Mouse (Mus musculus): ENCODE data around the gene Sel1l. TPM values are rescaled to one million over a fixed set of nuclear protein-coding genes. Genes with fewer than 3 reads are reported as not detected.

Gene Sel1l
- polyA plus RNA-seq, 2 experiments = 12.8 to 28.3 TPM

DNA sequence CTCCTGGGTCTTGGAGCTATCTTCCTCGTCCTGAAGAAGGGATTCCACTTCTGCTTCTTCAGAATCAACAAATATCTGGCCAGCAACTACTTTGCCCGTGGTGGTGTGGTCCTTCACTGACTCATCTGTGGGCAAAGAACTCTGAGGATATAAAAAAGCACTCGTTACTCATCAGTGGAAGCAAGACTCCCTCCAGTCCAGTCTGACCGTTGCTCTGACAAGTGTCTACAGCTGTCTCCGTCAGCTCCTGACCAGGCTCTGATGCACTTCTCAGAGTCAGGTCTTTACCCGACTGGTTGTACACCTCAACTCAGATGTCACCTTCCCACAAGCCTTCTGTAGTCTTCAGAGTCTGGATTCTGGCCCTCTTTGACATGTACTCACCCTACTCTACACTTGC, 7.2 kb downstream of the Sel1l start:
- Histone ChIP-seq H3K27me3 (ENCODE audit: control insufficient read depth, insufficient read depth, low read length) (no peaks in the 10 kb centered on the region), H3K4me1 (replicated peaks; ENCODE audit: control insufficient read depth in 2 of 2, insufficient read depth in 2 of 2, low read length in 1 of 2) (0 out of 4 replicates have a peak, but pooled peaks cover 0 to 2% of the 10 kb centered on the region in 2 experiments), H3K36me3 (replicated peaks; ENCODE audit: control insufficient read depth, insufficient read depth, low read depth) (peaks cover 36% of the 10 kb centered on the region), H3K27ac (no peak overlapping the region), H3K9ac (replicated peaks) (no peak overlapping the region), H3K4me2 (ENCODE audit: low read depth) (no peak overlapping the region), H3K9me3 (ENCODE audit: control insufficient read depth, low read length) (no peaks in the 10 kb centered on the region), H3K4me3 (ENCODE audit: insufficient read depth in 1 of 2, low read depth in 2 of 2, low read length in 2 of 2) (no peak overlapping the region)
- TF ChIP-seq CTCF (IDR thresholded peaks at IDR 0.05; ENCODE audit: low read depth) (no peak), EP300 (IDR thresholded peaks at IDR 0.05; ENCODE audit: low read depth) (no peak)
- ATAC-seq (ENCODE audit: insufficient read depth) (no peak), DNase-seq (ENCODE audit: low read depth in 3 of 3, low spot score in 3 of 3) (no peak)
- whole genome bisulfite sequencing (ENCODE audit: insufficient replicate concordance) = 73% methylated on average over 6 of the region's 6 CpGs

DNA sequence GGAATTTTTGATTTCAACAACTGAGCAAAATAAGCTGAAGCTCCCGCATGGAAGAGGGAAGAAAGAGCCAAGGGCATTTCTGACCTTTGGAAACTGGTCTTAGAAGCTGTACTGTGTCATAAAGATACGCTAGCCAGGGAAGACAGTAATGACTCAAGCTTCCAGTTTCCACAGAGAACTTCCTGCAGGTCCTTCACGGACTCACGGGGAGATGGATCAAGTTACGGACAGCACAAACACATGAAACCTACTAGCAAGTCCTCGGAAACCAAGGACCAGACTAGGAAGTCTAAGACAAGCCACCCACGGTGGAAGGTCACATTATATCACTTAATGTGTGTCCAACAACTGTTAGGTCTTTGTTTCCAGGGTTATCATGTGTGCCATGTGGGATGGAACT, 10.7 kb downstream of the Sel1l start:
- Histone ChIP-seq H3K9me3 (ENCODE audit: control insufficient read depth, low read length) (no peaks in the 10 kb centered on the region), H3K4me3 (ENCODE audit: insufficient read depth in 1 of 2, low read depth in 2 of 2, low read length in 2 of 2) (no peak overlapping the region), H3K27ac (no peak overlapping the region), H3K36me3 (replicated peaks; ENCODE audit: control insufficient read depth, insufficient read depth, low read depth) (peaks cover 51% of the 10 kb centered on the region), H3K9ac (replicated peaks) (no peak overlapping the region), H3K4me1 (replicated peaks; ENCODE audit: control insufficient read depth in 2 of 2, insufficient read depth in 2 of 2, low read length in 1 of 2) (no peaks in the 10 kb centered on the region), H3K4me2 (ENCODE audit: low read depth) (no peak overlapping the region), H3K27me3 (ENCODE audit: control insufficient read depth, insufficient read depth, low read length) (no peaks in the 10 kb centered on the region)
- ATAC-seq (ENCODE audit: insufficient read depth) (no peak), DNase-seq (ENCODE audit: low read depth in 3 of 3, low spot score in 3 of 3) (no peak)
- 71% methylated on average over 7 of the region's 7 CpGs for WGBS (ENCODE audit: insufficient replicate concordance)
- TF ChIP-seq EP300 (IDR thresholded peaks at IDR 0.05; ENCODE audit: low read depth) = no peak
- TF ChIP-seq CTCF (IDR thresholded peaks at IDR 0.05; ENCODE audit: low read depth) = no peak

GRCm38 (mm10) chr12:91837401-91838065, 11.4 kb downstream of the Sel1l start:
- Histone ChIP-seq H3K27ac (no peak overlapping the region), H3K27me3 (ENCODE audit: control insufficient read depth, insufficient read depth, low read length) (no peaks in the 10 kb centered on the region), H3K4me2 (ENCODE audit: low read depth) (no peak overlapping the region), H3K4me1 (replicated peaks; ENCODE audit: control insufficient read depth in 2 of 2, insufficient read depth in 2 of 2, low read length in 1 of 2) (no peaks in the 10 kb centered on the region), H3K9me3 (ENCODE audit: control insufficient read depth, low read length) (no peaks in the 10 kb centered on the region), H3K36me3 (replicated peaks; ENCODE audit: control insufficient read depth, insufficient read depth, low read depth) (peaks cover 57% of the 10 kb centered on the region), H3K4me3 (ENCODE audit: insufficient read depth in 1 of 2, low read depth in 2 of 2, low read length in 2 of 2) (no peak overlapping the region), H3K9ac (replicated peaks) (no peak overlapping the region)
- 75% methylated on average over 7 of the region's 7 CpGs for WGBS (ENCODE audit: insufficient replicate concordance)
- TF ChIP-seq CTCF (IDR thresholded peaks at IDR 0.05; ENCODE audit: low read depth) (no peak), EP300 (IDR thresholded peaks at IDR 0.05; ENCODE audit: low read depth) (no peak)
- no peak for ATAC-seq (ENCODE audit: insufficient read depth)
- DNase-seq (ENCODE audit: low read depth in 3 of 3, low spot score in 3 of 3) = no peak

GRCm38 (mm10) chr12:91833939-91834333, 15.0 kb downstream of the Sel1l start:
- Histone ChIP-seq H3K9ac (replicated peaks) (no peak overlapping the region), H3K4me2 (ENCODE audit: low read depth) (no peak overlapping the region), H3K4me3 (ENCODE audit: insufficient read depth in 1 of 2, low read depth in 2 of 2, low read length in 2 of 2) (no peak overlapping the region), H3K27ac (no peak overlapping the region), H3K27me3 (ENCODE audit: control insufficient read depth, insufficient read depth, low read length) (no peaks in the 10 kb centered on the region), H3K4me1 (replicated peaks; ENCODE audit: control insufficient read depth in 2 of 2, insufficient read depth in 2 of 2, low read length in 1 of 2) (no peaks in the 10 kb centered on the region), H3K9me3 (ENCODE audit: control insufficient read depth, low read length) (no peaks in the 10 kb centered on the region), H3K36me3 (replicated peaks; ENCODE audit: control insufficient read depth, insufficient read depth, low read depth) (peaks cover 47% of the 10 kb centered on the region)
- DNase-seq (ENCODE audit: low read depth in 3 of 3, low spot score in 3 of 3) = no peak
- no peak for ATAC-seq (ENCODE audit: insufficient read depth)
- TF ChIP-seq CTCF (IDR thresholded peaks at IDR 0.05; ENCODE audit: low read depth) (no peak), EP300 (IDR thresholded peaks at IDR 0.05; ENCODE audit: low read depth) (no peak)
- 75% methylated on average over 5 of the region's 5 CpGs for WGBS (ENCODE audit: insufficient replicate concordance)

GRCm38 (mm10) chr12:91833237-91833938, 15.6 kb downstream of the Sel1l start:
- no peaks in the 10 kb centered on the region for H3K4me1 ChIP-seq (replicated peaks; ENCODE audit: control insufficient read depth in 2 of 2, insufficient read depth in 2 of 2, low read length in 1 of 2)
- DNase-seq (ENCODE audit: low read depth in 3 of 3, low spot score in 3 of 3) = no peak
- no peak overlapping the region for H3K9ac ChIP-seq (replicated peaks)
- H3K4me3 ChIP-seq (ENCODE audit: insufficient read depth in 1 of 2, low read depth in 2 of 2, low read length in 2 of 2) = no peak overlapping the region
- TF ChIP-seq EP300 (IDR thresholded peaks at IDR 0.05; ENCODE audit: low read depth) (no peak), CTCF (IDR thresholded peaks at IDR 0.05; ENCODE audit: low read depth) (no peak)
- 76% methylated on average over 3 of the region's 3 CpGs for WGBS (ENCODE audit: insufficient replicate concordance)
- ATAC-seq (ENCODE audit: insufficient read depth) = no peak
- no peak overlapping the region for H3K27ac ChIP-seq
- H3K9me3 ChIP-seq (ENCODE audit: control insufficient read depth, low read length) = no peaks in the 10 kb centered on the region
- peaks cover 44% of the 10 kb centered on the region for H3K36me3 ChIP-seq (replicated peaks; ENCODE audit: control insufficient read depth, insufficient read depth, low read depth)
- H3K4me2 ChIP-seq (ENCODE audit: low read depth) = no peak overlapping the region
- no peaks in the 10 kb centered on the region for H3K27me3 ChIP-seq (ENCODE audit: control insufficient read depth, insufficient read depth, low read length)
